In genomic region chr1:180387750-180388480, GRCm38 (mm10) we compare ENCODE assay signal across 8 mouse cellular contexts. TPM values are rescaled to one million over a fixed set of nuclear protein-coding genes. Genes with fewer than 3 reads are reported as not detected.
A peak's percentile ranks its signal among the peaks of the same experiment; 100 is the strongest.
DNase-seq lines count a peak whose midpoint lies in the region; ATAC-seq and TF ChIP-seq lines count a peak whose summit lies in the region.

No protein-coding gene starts in this region.

- H3K4me2 ChIP-seq in heart, embryonic 14.5 days (ENCODE audit: low read length): peak overlapping the region; percentile 77
- peak overlapping the region; percentile 43 for H3K4me2 ChIP-seq in hindbrain, embryonic 11.5 days (replicated peaks; ENCODE audit: low read depth, low read length)
- peak overlapping the region; percentile 54 for H3K4me2 ChIP-seq in midbrain, embryonic 13.5 days (replicated peaks)

- peak overlapping the region; percentile 76 to 86 for H3K27ac ChIP-seq in heart, embryonic 14.5 days (replicated peaks in 1 of 2; ENCODE audit: control insufficient read depth in 1 of 2, insufficient read depth in 1 of 2, low read depth in 2 of 2, low read length in 2 of 2)
- peak overlapping the region; percentile 80 for H3K27ac ChIP-seq in bone marrow, adult 2 months (ENCODE audit: control insufficient read depth, insufficient read depth, low read depth, low read length, poor library complexity)
- no peak overlapping the region for H3K27ac ChIP-seq in hindbrain, embryonic 11.5 days (ENCODE audit: low read depth, low read length)
- H3K27ac ChIP-seq in midbrain, embryonic 13.5 days: peak overlapping the region; percentile 67

- no peaks in the 10 kb centered on the region for H3K36me3 ChIP-seq in heart, embryonic 14.5 days (ENCODE audit: control insufficient read depth, insufficient read depth, low read length)
- H3K36me3 ChIP-seq in hindbrain, embryonic 11.5 days (ENCODE audit: control insufficient read depth, insufficient read depth, low read length): no peaks in the 10 kb centered on the region
- H3K36me3 ChIP-seq in midbrain, embryonic 13.5 days: no peaks in the 10 kb centered on the region

- 8% methylated on average over 11 of the region's 11 CpGs for WGBS in heart, embryonic 14.5 days
- WGBS in bone marrow, adult 2 months: 10% methylated on average over 11 of the region's 11 CpGs
- 27% methylated on average over 11 of the region's 11 CpGs for WGBS in hindbrain, embryonic 11.5 days
- 15% methylated on average over 11 of the region's 11 CpGs for WGBS in midbrain, embryonic 13.5 days

- no peak for ATAC-seq in heart, embryonic 14.5 days (ENCODE audit: insufficient number of reproducible peaks, insufficient read depth, low FRiP score, low read depth)
- ATAC-seq in hindbrain, embryonic 11.5 days (ENCODE audit: low FRiP score): no peak
- ATAC-seq in midbrain, embryonic 13.5 days: no peak
- ATAC-seq in cerebellum, adult (ENCODE audit: insufficient number of reproducible peaks, low FRiP score, low TSS enrichment): no peak

- peaks cover 9 to 42% of the 10 kb centered on the region in 2 experiments for H3K4me1 ChIP-seq in heart, embryonic 14.5 days (ENCODE audit: control insufficient read depth in 2 of 2, insufficient read depth in 2 of 2, low read length in 2 of 2)
- H3K4me1 ChIP-seq in bone marrow, adult 2 months (ENCODE audit: control insufficient read depth, insufficient read depth, low read length): peaks cover 5% of the 10 kb centered on the region; the same call in 1 of the 2 replicates
- H3K4me1 ChIP-seq in hindbrain, embryonic 11.5 days (replicated peaks; ENCODE audit: control insufficient read depth, insufficient read depth, low read length): 0 out of 2 replicates have a peak, but pooled peaks cover 2% of the 10 kb centered on the region
- H3K4me1 ChIP-seq in midbrain, embryonic 13.5 days (replicated peaks): peaks cover 17% of the 10 kb centered on the region

- H3K9ac ChIP-seq in heart, embryonic 14.5 days (ENCODE audit: low read length): peak overlapping the region; percentile 47
- no peak overlapping the region; the same call in 1 of the 2 replicates for H3K9ac ChIP-seq in hindbrain, embryonic 11.5 days (ENCODE audit: low read depth, low read length)
- peak overlapping the region; percentile 47 for H3K9ac ChIP-seq in midbrain, embryonic 13.5 days (replicated peaks)

- TF ChIP-seq POLR2A in bone marrow, adult 2 months (IDR thresholded peaks at IDR 0.05; ENCODE audit: borderline replicate concordance, control insufficient read depth, low read depth, low read length): no peak

- DNase-seq in heart, postnatal 4 days: no peak
- DNase-seq in hindbrain, embryonic 11.5 days (ENCODE audit: low spot score): no peak
- no peak for DNase-seq in adipocyte (ENCODE audit: low spot score)
- DNase-seq in adrenal gland, adult 8-10 months: no peak

- TF ChIP-seq CTCF in bone marrow, adult 2 months (IDR thresholded peaks at IDR 0.05; ENCODE audit: control insufficient read depth, insufficient read depth, low read length): no peak

- H3K27me3 ChIP-seq in heart, embryonic 14.5 days (ENCODE audit: control insufficient read depth, insufficient read depth, low read length): no peaks in the 10 kb centered on the region
- H3K27me3 ChIP-seq in hindbrain, embryonic 11.5 days (ENCODE audit: control insufficient read depth, insufficient read depth, low read length): no peaks in the 10 kb centered on the region
- no peaks in the 10 kb centered on the region for H3K27me3 ChIP-seq in midbrain, embryonic 13.5 days

- no peaks in the 10 kb centered on the region for H3K9me3 ChIP-seq in heart, embryonic 14.5 days (ENCODE audit: control insufficient read depth, low read length)
- H3K9me3 ChIP-seq in hindbrain, embryonic 11.5 days (ENCODE audit: control insufficient read depth, low read length): no peaks in the 10 kb centered on the region
- H3K9me3 ChIP-seq in midbrain, embryonic 13.5 days: no peaks in the 10 kb centered on the region

- H3K4me3 ChIP-seq in heart, embryonic 14.5 days (ENCODE audit: control insufficient read depth in 1 of 2, insufficient read depth in 1 of 2, low read depth in 1 of 2, low read length in 2 of 2): peak overlapping the region; percentile 20 to 26; a peak in 3 of 4 replicates
- H3K4me3 ChIP-seq in bone marrow, adult 2 months (replicated peaks; ENCODE audit: control insufficient read depth, low read depth, low read length): peak overlapping the region; percentile 11
- peak overlapping the region; percentile 25 for H3K4me3 ChIP-seq in hindbrain, embryonic 11.5 days (ENCODE audit: low read depth, low read length)
- H3K4me3 ChIP-seq in midbrain, embryonic 13.5 days (replicated peaks): peak overlapping the region; percentile 41

RNA-seq across cellular contexts. Expression of gene Itpkb, which starts 57.6 kb away (rescaled TPM):
- 5.5 and 5.6 TPM in 2 replicates for polyA plus RNA-seq in heart, embryonic 14.5 days (2014; fragmentation: Nextera tagmentation; extraction: Ambion mirVana)
- 10 to 100 TPM; 62.2 to 67.2 TPM for total RNA-seq in heart, postnatal 4 days (2021)
- 11.4 and 18.1 TPM in 2 replicates for polyA plus RNA-seq in bone marrow, adult 2 months (2011; ENCODE audit: insufficient read depth, insufficient read length, low replicate concordance, missing spikeins)
- polyA plus RNA-seq in hindbrain, embryonic 11.5 days (2014; fragmentation: Nextera tagmentation; extraction: Ambion mirVana): 2.9 and 4.3 TPM in 2 replicates
- polyA plus RNA-seq in midbrain, embryonic 13.5 days (2015; fragmentation: Nextera tagmentation; extraction: Ambion mirVana): 2.2 and 2.5 TPM in 2 replicates
- total RNA-seq in adrenal gland, adult 8-10 months (2022): 10 to 100 TPM; 64.4 to 99.3 (median 78.9) TPM
